Mouse (Mus musculus): Measurements from ENCODE around the gene St6galnac3.

GRCm38 (mm10) chr3:153675832-153676231, 49.1 kb downstream of the St6galnac3 start:
- TF ChIP-seq CTCF (IDR thresholded peaks at IDR 0.05; ENCODE audit: control insufficient read depth, insufficient read depth, insufficient read length) (no peak), MAX (IDR thresholded peaks at IDR 0.05) (no peak), USF1 (IDR thresholded peaks at IDR 0.05; ENCODE audit: low read depth) (no peak), MYOG (IDR thresholded peaks at IDR 0.05; ENCODE audit: control insufficient read depth, extremely low read depth, insufficient read length) (no peak), FOSL1 (IDR thresholded peaks at IDR 0.05; ENCODE audit: insufficient read depth, low read length, poor library complexity, severe bottlenecking) (no peak), CEBPB (IDR thresholded peaks at IDR 0.05; ENCODE audit: low read depth) (no peak), MYOD1 (IDR thresholded peaks at IDR 0.05; ENCODE audit: control insufficient read depth, insufficient read length, low read depth) (no peak)
